Mouse (Mus musculus): ENCODE results near the gene Lrrc73.
A peak's percentile ranks its signal among the peaks of the same experiment; 100 is the strongest.

Lrrc73 gene

GRCm38 (mm10) chr17:46262201-46262694 is 8.9 kb downstream of the Lrrc73 start:
- no peak for DNase-seq (ENCODE audit: low read depth, low spot score)

- no peak for DNase-seq (ENCODE audit: low read depth, low spot score)
Observed at GRCm38 (mm10) chr17:46265502-46265901, 12.2 kb downstream of the Lrrc73 start.

GRCm38 (mm10) chr17:46265918-46266618 is 12.7 kb downstream of the Lrrc73 start:
- DNase-seq (ENCODE audit: low read depth, low spot score), result peak; percentile 87

- no peak for DNase-seq (ENCODE audit: low read depth, low spot score)
Observed at GRCm38 (mm10) chr17:46266986-46267385, 13.7 kb downstream of the Lrrc73 start.

- no peak for DNase-seq (ENCODE audit: low read depth, low spot score)
Observed at GRCm38 (mm10) chr17:46267511-46267910, 14.2 kb downstream of the Lrrc73 start.

- DNase-seq (ENCODE audit: low read depth, low spot score), result no peak
Observed at GRCm38 (mm10) chr17:46268026-46268720, 14.8 kb downstream of the Lrrc73 start.

- DNase-seq (ENCODE audit: low read depth, low spot score), result peak; percentile 44
Observed at GRCm38 (mm10) chr17:46269771-46270534, 16.6 kb downstream of the Lrrc73 start.

GRCm38 (mm10) chr17:46272058-46272457 is 18.7 kb downstream of the Lrrc73 start:
- peak; percentile 78 for DNase-seq (ENCODE audit: low read depth, low spot score)

- no peak for DNase-seq (ENCODE audit: low read depth, low spot score)
Observed at GRCm38 (mm10) chr17:46272675-46273074, 19.3 kb downstream of the Lrrc73 start.

- DNase-seq (ENCODE audit: low read depth, low spot score), result peak; percentile 83
Observed at GRCm38 (mm10) chr17:46273803-46274236, 20.5 kb downstream of the Lrrc73 start.

- DNase-seq (ENCODE audit: low read depth, low spot score), result no peak
Observed at GRCm38 (mm10) chr17:46274465-46274864, 21.1 kb downstream of the Lrrc73 start.

GRCm38 (mm10) chr17:46275034-46275433 is 21.7 kb downstream of the Lrrc73 start:
- no peak for DNase-seq (ENCODE audit: low read depth, low spot score)

- no peak for DNase-seq (ENCODE audit: low read depth, low spot score)
Observed at GRCm38 (mm10) chr17:46275506-46275905, 22.2 kb downstream of the Lrrc73 start.

- peak; percentile 29 for DNase-seq (ENCODE audit: low read depth, low spot score)
Observed at GRCm38 (mm10) chr17:46277586-46277985, 24.3 kb downstream of the Lrrc73 start.

GRCm38 (mm10) chr17:46278011-46278765 is 24.9 kb downstream of the Lrrc73 start:
- DNase-seq (ENCODE audit: low read depth, low spot score), result no peak

GRCm38 (mm10) chr17:46282483-46283123 is 29.3 kb downstream of the Lrrc73 start, which contains the start of gene Tjap1:
Tjap1 (minus strand) TSS chr17:46283026.
- DNase-seq (ENCODE audit: low read depth, low spot score), result peak; percentile 90

GRCm38 (mm10) chr17:46283140-46283539 is 29.8 kb downstream of the Lrrc73 start:
- DNase-seq (ENCODE audit: low read depth, low spot score), result no peak

GRCm38 (mm10) chr17:46283911-46284310 is 30.6 kb downstream of the Lrrc73 start:
- no peak for DNase-seq (ENCODE audit: low read depth, low spot score)

GRCm38 (mm10) chr17:46284653-46285052 is 31.3 kb downstream of the Lrrc73 start:
- no peak for DNase-seq (ENCODE audit: low read depth, low spot score)

- no peak for DNase-seq (ENCODE audit: low read depth, low spot score)
Observed at GRCm38 (mm10) chr17:46285407-46285806, 32.1 kb downstream of the Lrrc73 start.

- DNase-seq (ENCODE audit: low read depth, low spot score), result peak; percentile 53
Observed at GRCm38 (mm10) chr17:46287678-46288095, 34.4 kb downstream of the Lrrc73 start.
